Mouse (Mus musculus) olfactory bulb, adult 2 months (tissue): ENCODE measurements at regions not wholly inside any gene's neighbourhood (a gene's known extent, or its start where the extent isn't known, plus 50 kb on each side); places are given as distances from the start of the nearest gene placed in this dataset.

Experiments used
- CTCF ChIP-seq: fragments of 200-500 bp; IDR thresholded peaks from 2 replicates; pipeline ENCODE4 v1.5.1; 2012; ENCODE audit warnings: low read depth, mild to moderate bottlenecking, low read length, moderate library complexity; ENCODE audit not compliant: insufficient read depth
- POLR2A ChIP-seq: fragments of 200-500 bp; IDR thresholded peaks from 2 replicates; pipeline ENCODE4 v1.6.1; 2012; ENCODE audit warnings: mild to moderate bottlenecking, low read depth, low read length, moderate library complexity; ENCODE audit not compliant: insufficient read depth

DNA sequence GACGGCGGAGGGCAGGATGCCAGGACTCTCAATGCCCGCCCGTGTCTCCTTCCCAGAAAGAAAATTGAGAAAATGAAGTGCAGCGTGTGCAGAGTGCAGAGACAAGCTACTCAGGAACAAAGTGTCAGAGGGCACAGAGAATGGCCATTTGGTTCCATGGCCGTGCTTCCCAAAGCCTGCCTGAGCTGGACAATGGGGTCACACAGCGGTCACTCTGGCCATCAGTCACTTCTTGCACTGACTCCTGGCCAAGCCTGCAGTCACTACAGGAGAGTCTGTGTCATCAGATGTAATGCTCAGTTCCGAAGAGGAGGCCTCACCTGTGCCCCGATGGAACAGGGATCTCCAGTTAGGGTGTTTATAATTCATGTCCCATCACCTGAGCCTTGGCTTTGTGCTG lies 312.6 kb downstream of the Ajap1 start:
- no peak for TF ChIP-seq CTCF
- no peak for TF ChIP-seq POLR2A
